Mouse (Mus musculus): ENCODE measurements around the gene Rpl21. TPM values are rescaled to one million over a fixed set of nuclear protein-coding genes. Genes with fewer than 3 reads are reported as not detected.

Rpl21 gene
- total RNA-seq (2017), result 1,154 and 1,168 TPM in 2 replicates

GRCm38 (mm10) chr5:146832769-146833448, at the start of gene Rpl21:
Gene Rpl21 (plus strand): TSS chr5:146832890.
- ATAC-seq (ENCODE audit: extremely low read depth, insufficient number of reproducible peaks, low FRiP score, poor library complexity, severe bottlenecking), result peak; percentile 94

DNA sequence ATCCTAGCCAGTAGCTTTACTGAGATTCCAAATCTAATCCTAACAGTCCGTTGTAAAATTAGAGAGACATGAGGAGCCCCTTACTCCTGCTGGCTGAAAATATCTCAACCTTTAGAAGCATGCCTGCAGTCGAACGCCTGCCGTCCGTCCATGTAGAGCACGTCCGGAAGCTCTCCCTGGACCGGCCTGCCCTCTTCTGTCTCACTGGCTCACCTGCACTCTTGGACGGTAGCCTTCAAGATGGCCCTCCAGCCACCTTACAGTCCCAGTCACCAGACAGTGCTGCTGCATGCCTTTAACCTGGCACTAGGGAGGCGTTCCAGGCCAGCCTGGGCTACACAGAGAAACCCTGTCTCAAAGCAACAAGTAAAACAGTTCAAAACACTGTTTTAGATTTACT, 49.4 kb upstream of the Rpl21 start:
- no peak for ATAC-seq (ENCODE audit: extremely low read depth, insufficient number of reproducible peaks, low FRiP score, poor library complexity, severe bottlenecking)

GRCm38 (mm10) chr5:146783891-146784290, 48.8 kb upstream of the Rpl21 start:
- no peak for ATAC-seq (ENCODE audit: extremely low read depth, insufficient number of reproducible peaks, low FRiP score, poor library complexity, severe bottlenecking)

DNA sequence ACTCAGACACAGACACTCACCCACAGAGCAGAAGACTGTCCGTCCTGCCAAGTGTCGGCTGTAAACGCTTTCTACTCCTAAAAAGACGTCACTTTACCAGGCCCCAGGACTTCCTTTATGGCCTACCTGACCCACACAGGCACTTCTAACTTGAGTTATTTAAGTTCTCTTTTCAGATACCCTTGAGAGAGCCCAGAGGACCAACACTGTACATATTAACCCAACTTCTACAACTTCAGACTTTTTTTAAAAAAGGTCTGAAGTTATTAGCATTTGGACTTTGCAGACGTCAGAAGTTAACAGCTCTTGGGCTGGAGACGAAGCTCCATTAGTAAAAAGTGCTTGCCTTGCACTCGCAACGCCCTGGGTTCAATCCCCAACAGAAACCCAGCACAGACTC, 46.6 kb upstream of the Rpl21 start:
- no peak for ATAC-seq (ENCODE audit: extremely low read depth, insufficient number of reproducible peaks, low FRiP score, poor library complexity, severe bottlenecking)

- no peak for ATAC-seq (ENCODE audit: extremely low read depth, insufficient number of reproducible peaks, low FRiP score, poor library complexity, severe bottlenecking)
These were observed 43.3 kb upstream of the Rpl21 start for GRCm38 (mm10) chr5:146789413-146789812.

- no peak for ATAC-seq (ENCODE audit: extremely low read depth, insufficient number of reproducible peaks, low FRiP score, poor library complexity, severe bottlenecking)
These were observed 41.7 kb upstream of the Rpl21 start for GRCm38 (mm10) chr5:146790944-146791343.

DNA sequence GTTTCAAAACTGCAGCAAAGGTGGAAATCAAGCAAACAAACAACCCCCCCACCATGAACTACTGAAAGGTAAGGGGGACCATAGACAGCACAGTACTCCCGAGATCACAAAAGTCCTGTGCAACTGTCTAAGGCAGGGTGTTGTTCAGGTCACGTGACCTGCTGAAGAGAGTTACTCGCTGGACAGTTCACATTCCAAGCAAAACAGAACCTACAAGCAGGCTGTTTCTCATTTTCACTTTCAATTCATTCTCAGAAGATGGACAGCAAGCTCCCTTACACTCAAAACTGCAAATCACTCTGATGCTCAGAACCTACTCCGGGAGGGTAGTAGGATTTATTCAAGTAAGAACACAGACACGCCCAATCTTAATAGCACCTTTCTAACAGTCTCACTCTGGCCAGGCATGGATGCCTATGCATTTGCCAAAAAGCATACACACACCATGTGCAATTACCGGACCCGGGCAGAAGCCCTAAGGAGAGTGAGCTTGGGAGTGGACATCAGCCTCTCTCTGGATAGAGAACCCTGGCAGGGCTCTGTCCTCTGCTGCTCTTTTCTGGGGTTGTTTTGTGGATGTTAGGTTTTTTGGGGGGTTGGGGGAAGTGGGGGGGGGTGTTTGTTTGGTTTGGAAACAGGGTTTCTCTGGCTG, 40.4 kb upstream of the Rpl21 start:
- ATAC-seq (ENCODE audit: extremely low read depth, insufficient number of reproducible peaks, low FRiP score, poor library complexity, severe bottlenecking), result no peak

GRCm38 (mm10) chr5:146793630-146794083, 39.0 kb upstream of the Rpl21 start:
- no peak for ATAC-seq (ENCODE audit: extremely low read depth, insufficient number of reproducible peaks, low FRiP score, poor library complexity, severe bottlenecking)

DNA sequence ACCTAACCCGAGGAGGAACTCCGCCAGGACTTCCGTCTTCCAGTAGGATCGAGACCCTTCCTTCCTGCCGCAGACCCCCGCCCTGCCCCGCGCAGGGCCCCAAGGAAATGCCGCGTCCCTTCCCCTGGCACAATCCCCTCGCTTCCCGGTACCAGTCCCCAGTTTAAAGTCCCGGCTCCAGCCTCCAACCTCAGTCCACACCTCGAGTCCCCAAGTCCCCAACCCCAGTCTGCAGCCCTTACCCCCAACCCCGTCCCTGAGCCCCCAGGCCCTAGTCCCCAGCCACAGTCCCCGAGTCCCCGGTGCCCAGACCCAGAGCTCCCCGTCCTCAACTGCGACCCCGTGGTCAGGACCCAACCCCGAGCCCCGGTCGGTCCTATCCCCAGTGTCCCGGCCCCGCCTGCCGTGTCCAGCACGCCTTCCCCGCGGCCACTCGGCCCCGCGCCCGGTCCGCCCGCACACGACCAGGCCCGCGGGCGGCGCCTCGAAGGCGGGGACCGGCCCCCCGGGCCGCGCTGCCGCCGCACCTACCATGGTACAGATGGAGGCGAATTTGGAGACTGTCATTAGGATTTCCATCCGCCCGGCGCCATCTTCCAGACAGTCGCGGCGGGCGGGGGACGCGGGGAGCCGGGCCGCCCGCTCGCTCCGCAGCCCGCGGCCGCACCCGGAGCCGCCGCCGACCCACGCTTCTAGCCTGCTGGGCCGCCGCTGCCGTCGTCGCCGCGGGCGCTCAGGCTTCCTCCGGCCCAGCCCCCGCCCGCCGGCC, 38.4 kb upstream of the Rpl21 start:
- no peak; the same call in 1 of the 2 replicates for ATAC-seq (ENCODE audit: extremely low read depth, insufficient number of reproducible peaks, low FRiP score, poor library complexity, severe bottlenecking)

- peak; percentile 87 for ATAC-seq (ENCODE audit: extremely low read depth, insufficient number of reproducible peaks, low FRiP score, poor library complexity, severe bottlenecking)
These were observed 37.8 kb upstream of the Rpl21 start, which contains the start of gene Usp12 for GRCm38 (mm10) chr5:146794853-146795252. Gene Usp12 (minus strand): TSS chr5:146795006.

- no peak for ATAC-seq (ENCODE audit: extremely low read depth, insufficient number of reproducible peaks, low FRiP score, poor library complexity, severe bottlenecking)
These were observed 37.0 kb upstream of the Rpl21 start for GRCm38 (mm10) chr5:146795728-146796127.

DNA sequence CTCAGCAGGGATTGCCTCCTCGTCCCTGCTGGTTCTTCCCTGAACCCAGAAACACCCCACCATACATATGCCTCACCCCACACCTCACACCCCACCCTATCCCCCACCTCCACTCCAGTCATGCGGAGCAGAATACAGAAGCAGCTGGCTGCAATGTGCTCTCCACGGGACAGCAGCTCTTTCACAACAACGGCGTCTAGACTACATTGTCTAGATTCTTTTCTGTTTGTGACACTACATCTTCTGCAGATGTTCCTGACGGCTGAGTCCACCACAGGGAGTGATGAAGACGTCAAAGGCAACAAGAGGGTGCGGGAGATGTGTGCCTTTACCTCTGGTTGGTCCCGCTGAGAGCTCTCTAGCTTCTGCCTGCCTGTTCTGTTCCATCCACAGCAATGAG, 34.7 kb upstream of the Rpl21 start:
- ATAC-seq (ENCODE audit: extremely low read depth, insufficient number of reproducible peaks, low FRiP score, poor library complexity, severe bottlenecking), result no peak

GRCm38 (mm10) chr5:146806004-146806430, 26.7 kb upstream of the Rpl21 start:
- 0 out of 2 replicates have a peak, but pooled peaks have one; percentile 6 for ATAC-seq (ENCODE audit: extremely low read depth, insufficient number of reproducible peaks, low FRiP score, poor library complexity, severe bottlenecking)

DNA sequence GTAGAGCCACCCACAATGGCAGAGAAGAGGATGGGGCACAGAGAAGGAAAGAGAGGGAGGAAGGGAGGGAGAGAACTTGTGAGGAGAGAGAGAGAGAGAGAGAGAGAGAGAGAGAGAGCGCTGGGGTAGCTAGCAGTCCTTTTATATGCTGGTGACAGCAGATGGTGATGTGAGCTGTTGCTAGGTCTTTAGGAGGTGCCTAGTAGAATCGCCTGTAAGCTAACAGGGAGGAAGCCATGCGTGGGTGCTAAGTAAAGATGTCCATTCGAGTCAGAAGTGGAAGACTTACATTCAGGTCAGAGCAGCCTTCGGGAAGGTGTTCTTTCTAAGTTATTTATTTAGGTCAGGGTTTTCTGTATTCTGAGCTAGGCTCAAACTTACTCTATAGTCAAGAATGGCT, 22.7 kb upstream of the Rpl21 start:
- ATAC-seq (ENCODE audit: extremely low read depth, insufficient number of reproducible peaks, low FRiP score, poor library complexity, severe bottlenecking), result no peak

DNA sequence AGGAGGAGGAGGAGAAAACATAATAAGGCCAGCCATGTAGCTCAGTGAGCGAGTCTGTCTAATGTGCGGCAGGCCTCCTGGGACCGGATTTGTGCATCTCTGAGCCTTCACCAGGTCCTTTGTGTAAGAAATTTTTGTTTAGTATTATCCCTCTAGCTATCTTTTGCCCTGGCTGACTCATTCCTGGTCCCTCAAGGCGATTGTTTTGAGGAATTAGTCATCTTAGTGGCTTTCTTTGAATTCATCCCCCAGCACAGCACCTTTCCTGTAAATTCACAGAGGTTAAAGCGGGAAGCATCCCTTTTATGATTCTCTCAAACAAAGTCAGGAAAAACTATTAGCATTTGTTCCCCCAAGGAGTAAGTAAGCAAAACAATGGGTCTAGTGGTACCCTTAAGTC, 19.8 kb upstream of the Rpl21 start:
- no peak for ATAC-seq (ENCODE audit: extremely low read depth, insufficient number of reproducible peaks, low FRiP score, poor library complexity, severe bottlenecking)

- no peak for ATAC-seq (ENCODE audit: extremely low read depth, insufficient number of reproducible peaks, low FRiP score, poor library complexity, severe bottlenecking)
These were observed 19.3 kb upstream of the Rpl21 start for GRCm38 (mm10) chr5:146813421-146813820.

GRCm38 (mm10) chr5:146815394-146815793, 17.3 kb upstream of the Rpl21 start:
- ATAC-seq (ENCODE audit: extremely low read depth, insufficient number of reproducible peaks, low FRiP score, poor library complexity, severe bottlenecking), result no peak

GRCm38 (mm10) chr5:146817583-146817982, 15.1 kb upstream of the Rpl21 start:
- no peak for ATAC-seq (ENCODE audit: extremely low read depth, insufficient number of reproducible peaks, low FRiP score, poor library complexity, severe bottlenecking)

- no peak for ATAC-seq (ENCODE audit: extremely low read depth, insufficient number of reproducible peaks, low FRiP score, poor library complexity, severe bottlenecking)
These were observed 13.6 kb upstream of the Rpl21 start for GRCm38 (mm10) chr5:146818906-146819623.

Data from neutrophil, adult 5-6 weeks (primary cell).